Mouse (Mus musculus) forebrain, embryonic 14.5 days (tissue): Measurements from ENCODE around the gene Tmem86b. TPM values are rescaled to one million over a fixed set of nuclear protein-coding genes. Genes with fewer than 3 reads are reported as not detected.

Experiments used
- ATAC-seq: fragments of 200-750 bp; cut with Nextera tagmentation; 2 replicates; pipeline ENCODE4 v1.8.0; 2017; ENCODE audit warnings: mild to moderate bottlenecking, moderate library complexity
- DNase-seq: peaks from one replicate; pipeline ENCODE4 v3.0.0-alpha.2; 2015; ENCODE audit warnings: low spot score
- H3K27ac ChIP-seq: fragments of 300-500 bp; sonication (generic); 2 replicates; pipeline ENCODE4 v1.5.1; 2014; ENCODE audit warnings: low read depth, mild to moderate bottlenecking, control low read depth, low read length, moderate library complexity
- H3K27me3 ChIP-seq: fragments of 300-500 bp; sonication (generic); replicated peaks from 2 replicates; pipeline ENCODE4 v1.6.1; 2014; ENCODE audit warnings: low read length, control low read depth, mixed read lengths; ENCODE audit not compliant: control insufficient read depth, insufficient read depth
- H3K36me3 ChIP-seq: fragments of 300-500 bp; sonication (generic); 2 replicates; pipeline ENCODE4 v1.6.1; 2014; ENCODE audit warnings: low read length, control low read depth; ENCODE audit not compliant: control insufficient read depth, insufficient read depth
- H3K4me1 ChIP-seq: fragments of 300-500 bp; sonication (generic); 2 replicates; pipeline ENCODE4 v1.6.1; 2014; ENCODE audit warnings: antibody characterized with exemption, low read length, control low read depth; ENCODE audit not compliant: control insufficient read depth, insufficient read depth
- H3K4me2 ChIP-seq: fragments of 300-500 bp; sonication (generic); 2 replicates; pipeline ENCODE4 v1.6.1; 2014; ENCODE audit warnings: mild to moderate bottlenecking, control low read depth, low read length
- H3K4me3 ChIP-seq: fragments of 300-500 bp; sonication (generic); 2 replicates; pipeline ENCODE4 v1.5.1; 2014; ENCODE audit warnings: low read depth, low read length, control low read depth
- H3K9ac ChIP-seq: fragments of 300-500 bp; sonication (generic); 2 replicates; pipeline ENCODE4 v1.6.1; 2014; ENCODE audit warnings: mild to moderate bottlenecking, low read length, control low read depth, moderate library complexity
- H3K9me3 ChIP-seq: fragments of 300-500 bp; sonication (generic); replicated peaks from 2 replicates; pipeline ENCODE4 v1.6.1; 2016; ENCODE audit warnings: low read length, control low read depth, mixed read lengths; ENCODE audit not compliant: control insufficient read depth
- WGBS: fragments of 180-500 bp; shearing (Covaris S2); extraction: QIAGEN DNeasy Blood & Tissue Kit; methylation state at CpG from one replicate; pipeline ENCODE4 v1.1.7; 2014; 5-methylcytosine and 5-hydroxymethylcytosine counted together
- polyA plus RNA-seq: library from polyadenylated mRNA; unstranded; fragments of >200 nt; fragmentation: Nextera tagmentation; extraction: Ambion mirVana; gene quantifications from 2 replicates; pipeline ENCODE4 v1.2.1, GENCODE M21; 2014

Tmem86b gene
- polyA plus RNA-seq, 1 experiment from 2014 or later, result 2.6 TPM

- H3K9me3 ChIP-seq, result no peaks in the 10 kb centered on the region
These were observed 23.0 kb upstream of the Tmem86b start for GRCm38 (mm10) chr7:4654221-4654620.

GRCm38 (mm10) chr7:4653780-4654179 lies 22.6 kb upstream of the Tmem86b start:
- Histone ChIP-seq H3K27ac (no peak overlapping the region), H3K27me3 (no peaks in the 10 kb centered on the region), H3K4me1 (peaks cover 21% of the 10 kb centered on the region), H3K9ac (no peak overlapping the region), H3K4me2 (no peak overlapping the region), H3K4me3 (no peak overlapping the region), H3K36me3 (peaks cover 10% of the 10 kb centered on the region; the same call in 1 of the 2 replicates), H3K9me3 (no peaks in the 10 kb centered on the region)
- ATAC-seq, result no peak
- 90% methylated on average over 7 of the region's 7 CpGs for WGBS
- DNase-seq, result no peak

More at GRCm38 (mm10) chr7:4654221-4654620, 23.0 kb upstream of the Tmem86b start:
- H3K36me3 ChIP-seq, result peaks cover 10% of the 10 kb centered on the region; the same call in 1 of the 2 replicates
- ATAC-seq (no peak), DNase-seq (no peak)
- H3K4me1 ChIP-seq, result peaks cover 21% of the 10 kb centered on the region
- no peak overlapping the region for H3K27ac ChIP-seq
- H3K4me3 ChIP-seq, result no peak overlapping the region
- H3K4me2 ChIP-seq, result no peak overlapping the region
- 92% methylated on average over 2 of the region's 2 CpGs for WGBS
- H3K27me3 ChIP-seq, result no peaks in the 10 kb centered on the region
- H3K9ac ChIP-seq, result peak overlapping the region; percentile 5; the same call in 1 of the 2 replicates

- Histone ChIP-seq H3K27me3 (no peaks in the 10 kb centered on the region), H3K4me2 (no peak overlapping the region), H3K9ac (no peak overlapping the region), H3K4me3 (no peak overlapping the region), H3K4me1 (peaks cover 21% of the 10 kb centered on the region), H3K9me3 (no peaks in the 10 kb centered on the region), H3K27ac (no peak overlapping the region), H3K36me3 (peaks cover 10% of the 10 kb centered on the region; the same call in 1 of the 2 replicates)
- WGBS, result 84% methylated on average over 5 of the region's 5 CpGs
- no peak for ATAC-seq
- DNase-seq, result no peak
These were observed 22.1 kb upstream of the Tmem86b start for GRCm38 (mm10) chr7:4653351-4653750.

GRCm38 (mm10) chr7:4652726-4653125 lies 21.5 kb upstream of the Tmem86b start:
- peaks cover 18% of the 10 kb centered on the region for H3K4me1 ChIP-seq
- no peak overlapping the region for H3K4me3 ChIP-seq
- H3K27ac ChIP-seq, result no peak overlapping the region
- ATAC-seq (no peak), DNase-seq (no peak)
- H3K4me2 ChIP-seq, result no peak overlapping the region
- WGBS, result 97% methylated on average over 5 of the region's 5 CpGs
- no peak overlapping the region for H3K9ac ChIP-seq
- no peaks in the 10 kb centered on the region for H3K9me3 ChIP-seq
- H3K36me3 ChIP-seq, result peaks cover 10% of the 10 kb centered on the region; the same call in 1 of the 2 replicates
- no peaks in the 10 kb centered on the region for H3K27me3 ChIP-seq

- no peak overlapping the region for H3K4me3 ChIP-seq
- no peak overlapping the region for H3K9ac ChIP-seq
- no peaks in the 10 kb centered on the region for H3K27me3 ChIP-seq
- DNase-seq (no peak), ATAC-seq (no peak)
- H3K4me1 ChIP-seq, result peaks cover 7% of the 10 kb centered on the region
- 89% methylated on average over 8 of the region's 8 CpGs for WGBS
- no peak overlapping the region for H3K27ac ChIP-seq
- peaks cover 12% of the 10 kb centered on the region for H3K36me3 ChIP-seq
- no peaks in the 10 kb centered on the region for H3K9me3 ChIP-seq
- no peak overlapping the region for H3K4me2 ChIP-seq
These were observed 20.4 kb upstream of the Tmem86b start for GRCm38 (mm10) chr7:4651581-4651980.

- no peaks in the 10 kb centered on the region for H3K4me1 ChIP-seq
- H3K4me3 ChIP-seq, result no peak overlapping the region
- H3K36me3 ChIP-seq, result peaks cover 43% of the 10 kb centered on the region
- H3K27me3 ChIP-seq, result no peaks in the 10 kb centered on the region
- DNase-seq, result no peak
- no peaks in the 10 kb centered on the region for H3K9me3 ChIP-seq
- 87% methylated on average over 2 of the region's 2 CpGs for WGBS
- no peak overlapping the region for H3K9ac ChIP-seq
- H3K4me2 ChIP-seq, result no peak overlapping the region
- no peak overlapping the region for H3K27ac ChIP-seq
- ATAC-seq, result no peak
These were observed 16.8 kb upstream of the Tmem86b start for GRCm38 (mm10) chr7:4647992-4648391.

- no peak for ATAC-seq
- no peak for DNase-seq
- H3K9ac ChIP-seq, result no peak overlapping the region
- H3K27me3 ChIP-seq, result no peaks in the 10 kb centered on the region
- no peak overlapping the region for H3K27ac ChIP-seq
- no peak overlapping the region for H3K4me3 ChIP-seq
- no peaks in the 10 kb centered on the region for H3K9me3 ChIP-seq
- H3K4me2 ChIP-seq, result no peak overlapping the region
- H3K36me3 ChIP-seq, result peaks cover 49% of the 10 kb centered on the region
- no peaks in the 10 kb centered on the region for H3K4me1 ChIP-seq
- 89% methylated on average over 6 of the region's 6 CpGs for WGBS
These were observed 16.1 kb upstream of the Tmem86b start for GRCm38 (mm10) chr7:4647291-4647690.

GRCm38 (mm10) chr7:4646806-4647205 lies 15.6 kb upstream of the Tmem86b start:
- no peak overlapping the region for H3K9ac ChIP-seq
- H3K4me2 ChIP-seq, result no peak overlapping the region
- no peaks in the 10 kb centered on the region for H3K27me3 ChIP-seq
- peaks cover 53% of the 10 kb centered on the region for H3K36me3 ChIP-seq
- H3K9me3 ChIP-seq, result no peaks in the 10 kb centered on the region
- no peak overlapping the region for H3K4me3 ChIP-seq
- DNase-seq (no peak), ATAC-seq (no peak)
- H3K4me1 ChIP-seq, result no peaks in the 10 kb centered on the region
- no peak overlapping the region for H3K27ac ChIP-seq
- 89% methylated on average over 3 of the region's 3 CpGs for WGBS

- Histone ChIP-seq H3K4me1 (no peaks in the 10 kb centered on the region), H3K36me3 (peaks cover 79% of the 10 kb centered on the region), H3K4me2 (no peak overlapping the region), H3K27ac (no peak overlapping the region), H3K9me3 (no peaks in the 10 kb centered on the region), H3K27me3 (no peaks in the 10 kb centered on the region), H3K9ac (no peak overlapping the region), H3K4me3 (no peak overlapping the region)
- WGBS, result 96% methylated on average over 6 of the region's 6 CpGs
- ATAC-seq (no peak), DNase-seq (no peak)
These were observed 12.0 kb upstream of the Tmem86b start for GRCm38 (mm10) chr7:4643225-4643624.
